Mouse (Mus musculus): ENCODE results near the gene Hist1h2ab. TPM values are rescaled to one million over a fixed set of nuclear protein-coding genes. Genes with fewer than 3 reads are reported as not detected.
A peak's percentile ranks its signal among the peaks of the same experiment; 100 is the strongest.
"Not testable (repeated sequence)": the region's sequence is repeated elsewhere in the genome, so short reads cannot be mapped to it uniquely, and the experiment has no call there.

Gene Hist1h2ab
- total RNA-seq, 2 experiments from 2014 or later: 67.6 to 81.2 TPM

- intact Hi-C loops (cut with DNase I; ENCODE audit: low total_unique reads): no loop called here
- DNase-seq: no peak
These were observed 13.6 kb downstream of the Hist1h2ab start for GRCm38 (mm10) chr13:23764324-23765171.

- intact Hi-C loops (cut with DNase I; ENCODE audit: low total_unique reads): no loop called here
- DNase-seq: no peak
These were observed 14.2 kb downstream of the Hist1h2ab start for GRCm38 (mm10) chr13:23765172-23765513.

- intact Hi-C loops (cut with DNase I; ENCODE audit: low total_unique reads): no loop called here
- DNase-seq: no peak
These were observed 15.8 kb downstream of the Hist1h2ab start for GRCm38 (mm10) chr13:23766772-23767171.

- intact Hi-C loops (cut with DNase I; ENCODE audit: low total_unique reads): no loop called here
- DNase-seq: no peak
These were observed 18.0 kb downstream of the Hist1h2ab start for GRCm38 (mm10) chr13:23768834-23769397.

GRCm38 (mm10) chr13:23769613-23770012 is 18.7 kb downstream of the Hist1h2ab start, which contains the start of gene Trim38:
TSS of gene Trim38 (plus strand) at chr13:23769913.
- intact Hi-C loops (cut with DNase I; ENCODE audit: low total_unique reads); DNase-seq: not testable (repeated sequence)

GRCm38 (mm10) chr13:23772561-23773313 is 21.8 kb downstream of the Hist1h2ab start:
- peak; percentile 19 for DNase-seq

GRCm38 (mm10) chr13:23778339-23778738 is 27.4 kb downstream of the Hist1h2ab start:
- intact Hi-C loops (cut with DNase I; ENCODE audit: low total_unique reads): no loop called here
- no peak for DNase-seq

More at GRCm38 (mm10) chr13:23772561-23773313, 21.8 kb downstream of the Hist1h2ab start:
- intact Hi-C loops (cut with DNase I; ENCODE audit: low total_unique reads): no loop called here

- no peak for DNase-seq
- intact Hi-C loops (cut with DNase I; ENCODE audit: low total_unique reads): no loop called here
These were observed 28.1 kb downstream of the Hist1h2ab start for GRCm38 (mm10) chr13:23779025-23779424.

GRCm38 (mm10) chr13:23792520-23792919 is 41.6 kb downstream of the Hist1h2ab start:
- peak; percentile 6 for DNase-seq
- intact Hi-C loops (cut with DNase I; ENCODE audit: low total_unique reads): no loop called here

GRCm38 (mm10) chr13:23799405-23799804 is 48.5 kb downstream of the Hist1h2ab start:
- no peak for DNase-seq
- intact Hi-C loops (cut with DNase I; ENCODE audit: low total_unique reads): no loop called here

Small RNA genes within 50 kb of the gene (microRNA-seq; reads per million reads assigned to microRNA genes)
- gene Gm44314: 0 reads per million in 2 experiments
- 0 reads per million in 2 experiments for gene Gm44484

Other genes with a start within 250 kb of the Hist1h2ab start
- gene Hist1h4h, start 220.1 kb upstream of the Hist1h2ab start, total RNA-seq (2021): 100 to 1,000 TPM; 281 to 294 TPM
- 10 to 100 TPM; 61.2 to 77.1 TPM for gene Hist1h2af, start 217.2 kb upstream of the Hist1h2ab start, total RNA-seq (2021)
- 10 to 100 TPM; 19.9 to 21.2 TPM for gene Hist1h3g, start 215.7 kb upstream of the Hist1h2ab start, total RNA-seq (2021)
- 1 to 10 TPM; 5.5 to 5.7 TPM for gene Hist1h2bh, start 207.7 kb upstream of the Hist1h2ab start, total RNA-seq (2021)
- gene Hist1h3f, start 207.1 kb upstream of the Hist1h2ab start, total RNA-seq (2021): 10 to 100 TPM; 24.2 to 25.2 TPM
- gene Hist1h4f, start 199.5 kb upstream of the Hist1h2ab start, total RNA-seq (2021): 100 to 1,000 TPM; 118 to 120 TPM
- gene Hist1h1d, start 197.9 kb upstream of the Hist1h2ab start, total RNA-seq (2021): 1 to 10 TPM; 8.2 to 9.3 TPM
- gene Hist1h3e, start 188.8 kb upstream of the Hist1h2ab start, total RNA-seq (2021): 10 to 100 TPM; 54.8 to 55.8 TPM
- 10 to 100 TPM; 15.2 to 16.6 TPM for gene Hist1h2ae, start 179.9 kb upstream of the Hist1h2ab start, total RNA-seq (2021)
- gene Hist1h2bg, start 179.7 kb upstream of the Hist1h2ab start, total RNA-seq (2021): 100 to 1,000 TPM; 102 to 113 TPM
- 10 to 100 TPM; 47.0 to 49.6 TPM for gene Hist1h2bf, start 176.9 kb upstream of the Hist1h2ab start, total RNA-seq (2021)
- 10 to 100 TPM; 13.9 to 14.8 TPM for gene Hist1h2ad, start 176.7 kb upstream of the Hist1h2ab start, total RNA-seq (2021)
- gene Hist1h3d, start 175.4 kb upstream of the Hist1h2ab start, total RNA-seq (2021): 10 to 100 TPM; 13.5 to 15.2 TPM
- gene Hist1h4d, start 169.5 kb upstream of the Hist1h2ab start, total RNA-seq (2021): 10 to 100 TPM; 88.4 to 95.8 TPM
- 10 to 100 TPM; 25.3 to 25.8 TPM for gene Hist1h2be, start 130.0 kb upstream of the Hist1h2ab start, total RNA-seq (2021)
- 100 to 1,000 TPM in 1 of 2 experiments, 10 to 100 TPM in 1; 91.2 to 121 TPM for gene Hist1h1e, start 128.6 kb upstream of the Hist1h2ab start, total RNA-seq (2021)
- 1 to 10 TPM; 3.1 to 3.7 TPM for gene Hist1h2ac, start 67.2 kb upstream of the Hist1h2ab start, total RNA-seq (2021)
- 10 to 100 TPM; 75.5 to 80.0 TPM for gene Hist1h2bc, start 66.9 kb upstream of the Hist1h2ab start, total RNA-seq (2021)
- not detected for gene Hist1h1t, start 55.3 kb upstream of the Hist1h2ab start, total RNA-seq (2021)
- 10 to 100 TPM; 94.2 to 99.8 TPM for gene Hist1h4c, start 52.7 kb upstream of the Hist1h2ab start, total RNA-seq (2021)
- 10 to 100 TPM; 15.3 to 17.6 TPM for gene Hfe, start 40.3 kb upstream of the Hist1h2ab start, total RNA-seq (2021)
- 100 to 1,000 TPM; 258 to 269 TPM for gene Hist1h1c, start 12.3 kb upstream of the Hist1h2ab start, total RNA-seq (2021)
- gene Hist1h3c, start 5.5 kb upstream of the Hist1h2ab start, total RNA-seq (2021): 10 to 100 TPM; 31.6 to 33.2 TPM
- gene Hist1h2bb, start 4.4 kb upstream of the Hist1h2ab start, total RNA-seq (2021): 10 to 100 TPM; 42.8 to 44.6 TPM
- 10 to 100 TPM; 86.8 to 91.4 TPM for gene Hist1h3b, start 1.1 kb downstream of the Hist1h2ab start, total RNA-seq (2021)
- 10 to 100 TPM; 56.8 to 62.2 TPM for gene Hist1h4b, start 5.9 kb downstream of the Hist1h2ab start, total RNA-seq (2021)
- gene Hist1h4a, start 10.1 kb downstream of the Hist1h2ab start, total RNA-seq (2021): 10 to 100 TPM; 55.4 to 68.5 TPM
- 10 to 100 TPM; 70.9 to 73.7 TPM for gene Hist1h3a, start 11.3 kb downstream of the Hist1h2ab start, total RNA-seq (2021)
- gene Hist1h1a, start 12.5 kb downstream of the Hist1h2ab start, total RNA-seq (2021): 10 to 100 TPM; 45.7 to 47.5 TPM
- not detected for gene Trim38, start 18.8 kb downstream of the Hist1h2ab start, total RNA-seq (2021)
- gene Slc17a2, start 55.9 kb downstream of the Hist1h2ab start, total RNA-seq (2021): not detected
- gene Slc17a3, start 88.3 kb downstream of the Hist1h2ab start, total RNA-seq (2021): not detected
- gene Slc17a1, start 116.6 kb downstream of the Hist1h2ab start, total RNA-seq (2021): not detected
- not detected for gene Slc17a4, start 163.9 kb downstream of the Hist1h2ab start, total RNA-seq (2021)
- not detected for gene Hist1h2ba, start 183.0 kb downstream of the Hist1h2ab start, total RNA-seq (2021)
- gene Hist1h2aa, start 183.3 kb downstream of the Hist1h2ab start, total RNA-seq (2021): not detected
- not detected for gene Scgn, start 240.1 kb downstream of the Hist1h2ab start, total RNA-seq (2021)